Mouse (Mus musculus) T-cell, adult 2 months (primary cell): ENCODE results near the gene Ddit4.
A peak's percentile ranks its signal among the peaks of the same experiment; 100 is the strongest.
"Not testable (repeated sequence)": the region's sequence is repeated elsewhere in the genome, so short reads cannot be mapped to it uniquely, and the experiment has no call there.

Experiments
- DNase-seq: peaks from one replicate; pipeline ENCODE4 v3.0.0; 2022; ENCODE audit warnings: low spot score

The Ddit4 gene

GRCm38 (mm10) chr10:59951211-59952151 is at the start of gene Ddit4:
TSS of gene Ddit4 (minus strand) at chr10:59951834.
- DNase-seq, result peak; percentile 99

GRCm38 (mm10) chr10:59999057-59999456 is 47.4 kb upstream of the Ddit4 start:
- no peak for DNase-seq

GRCm38 (mm10) chr10:59997591-59997990 is 46.0 kb upstream of the Ddit4 start:
- peak; percentile 66 for DNase-seq

DNA sequence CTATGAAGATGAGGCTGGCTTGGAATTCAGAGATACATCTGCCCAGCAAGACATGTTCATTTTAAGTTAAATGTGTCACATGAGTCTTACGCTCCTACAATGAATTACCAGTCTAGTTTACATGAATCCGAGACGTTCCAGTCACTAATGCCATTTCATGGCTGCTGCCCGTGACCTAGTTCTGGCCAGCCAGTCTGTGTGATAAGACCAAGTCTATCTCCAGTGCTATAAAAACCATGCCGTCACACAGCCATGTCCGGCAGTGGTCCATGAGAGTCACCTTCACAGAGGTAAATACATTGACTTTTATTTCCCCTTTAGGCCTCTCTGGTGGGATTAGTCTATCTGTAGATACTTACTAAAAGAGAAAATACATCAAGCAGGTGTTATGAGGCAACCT is 44.3 kb upstream of the Ddit4 start:
- no peak for DNase-seq

GRCm38 (mm10) chr10:59993813-59994212 is 42.2 kb upstream of the Ddit4 start:
- DNase-seq, result not testable (repeated sequence)

DNA sequence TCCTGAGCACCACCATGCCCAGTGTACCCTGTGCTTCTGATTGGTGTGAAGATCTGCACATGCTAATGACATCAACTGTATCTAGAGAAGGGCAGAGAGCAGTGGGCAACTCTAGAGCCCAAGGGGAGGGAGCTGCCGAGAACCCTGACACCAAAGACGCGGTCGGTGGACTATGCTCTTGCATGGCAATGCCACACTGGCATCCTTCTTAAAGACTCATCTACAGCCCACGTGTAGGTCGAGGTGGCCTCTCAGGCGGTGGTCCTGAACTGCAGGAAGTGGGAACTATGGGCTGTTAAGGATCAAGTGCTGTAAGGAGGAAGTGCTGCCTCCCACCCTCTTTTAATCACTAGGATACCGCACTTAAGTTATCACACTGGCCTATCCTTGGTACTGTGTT is 40.4 kb upstream of the Ddit4 start:
- no peak for DNase-seq

- no peak for DNase-seq
These were observed 39.7 kb upstream of the Ddit4 start for GRCm38 (mm10) chr10:59991262-59991880.

- no peak for DNase-seq
These were observed 38.8 kb upstream of the Ddit4 start for GRCm38 (mm10) chr10:59990393-59990792.

DNA sequence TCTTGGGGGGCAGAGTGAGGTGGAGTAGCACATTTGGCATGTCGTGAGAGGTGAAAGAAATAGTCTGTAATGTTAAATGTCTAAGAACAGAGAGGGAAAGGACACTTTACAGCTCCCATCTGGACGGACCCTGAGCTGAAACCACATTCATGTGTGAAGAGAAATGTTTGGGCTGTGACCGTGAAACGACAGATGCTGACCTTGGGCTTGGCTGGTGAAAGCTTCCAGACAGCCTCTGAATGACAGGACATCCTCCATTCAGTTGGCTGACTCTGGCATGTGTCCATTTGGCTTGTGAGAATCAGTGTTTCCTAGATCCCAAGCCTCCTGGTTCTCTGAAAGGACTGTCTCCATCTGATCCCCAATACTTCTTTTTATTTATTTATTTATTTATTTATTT is 36.4 kb upstream of the Ddit4 start:
- DNase-seq, result no peak

DNA sequence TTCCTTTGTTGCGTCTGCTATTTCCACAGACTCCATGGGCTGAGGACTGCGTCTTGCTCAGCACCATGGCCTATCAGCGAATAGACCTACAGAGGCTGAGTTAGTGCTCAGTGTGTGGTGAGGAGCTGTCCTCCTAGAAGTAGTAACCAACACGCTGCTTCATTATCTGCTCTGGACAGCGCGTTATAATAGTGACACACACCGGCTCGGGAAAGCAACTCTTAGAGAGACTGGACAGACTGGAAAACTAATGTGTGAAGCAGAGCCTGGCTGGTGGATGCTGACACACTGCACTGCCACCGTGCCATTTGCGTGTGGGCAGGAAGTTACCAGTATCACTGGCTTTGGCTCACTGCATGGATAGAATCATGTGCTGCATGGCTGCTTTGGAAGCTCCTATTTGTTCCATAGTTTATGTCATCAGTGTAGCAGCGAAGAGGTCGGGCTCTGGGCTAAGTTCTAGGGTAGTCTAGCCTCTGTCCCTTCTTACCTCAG is 30.8 kb upstream of the Ddit4 start:
- no peak for DNase-seq

- no peak for DNase-seq
These were observed 30.2 kb upstream of the Ddit4 start for GRCm38 (mm10) chr10:59981792-59982191.

DNA sequence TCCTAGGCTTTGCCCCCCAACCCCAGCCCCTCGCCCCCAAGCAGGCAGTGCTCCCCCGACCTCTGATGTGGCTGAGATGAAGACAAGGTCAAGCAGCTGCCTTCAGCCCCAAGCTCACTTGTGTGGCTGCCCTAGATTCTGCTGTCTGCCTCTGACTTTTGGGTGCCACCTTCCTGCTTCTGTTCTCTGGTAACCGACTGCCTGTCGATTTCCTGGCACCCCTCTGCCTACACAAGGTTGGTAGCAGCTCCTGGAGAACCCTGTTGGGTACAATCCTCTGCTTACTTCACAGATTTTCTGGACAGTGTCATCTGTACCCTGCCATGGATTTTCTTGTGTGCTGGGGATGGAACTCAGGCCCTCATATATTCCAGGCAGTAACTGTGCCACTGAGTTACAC is 29.7 kb upstream of the Ddit4 start:
- DNase-seq, result peak; percentile 49

DNA sequence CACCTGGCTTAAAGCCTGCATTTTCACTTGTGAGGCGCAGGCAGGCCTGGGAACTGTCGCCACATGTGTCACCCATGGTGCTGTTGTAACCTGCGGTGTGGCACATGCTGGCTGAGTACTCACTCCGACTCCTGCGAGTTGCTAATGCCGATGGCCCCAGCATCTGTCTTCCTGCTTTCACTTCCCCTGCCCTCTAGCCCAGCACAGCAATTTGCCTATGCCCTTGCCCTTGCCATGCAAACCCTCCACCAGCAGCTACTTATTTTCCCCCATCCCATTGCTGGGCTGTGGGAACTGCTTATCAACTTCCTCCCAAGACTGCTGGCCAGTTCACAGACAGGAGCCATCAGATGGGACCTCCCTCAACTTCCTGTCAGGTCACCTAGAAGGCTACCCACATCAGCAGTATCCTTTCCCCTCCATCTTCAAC is 29.2 kb upstream of the Ddit4 start:
- DNase-seq, result peak; percentile 56

DNA sequence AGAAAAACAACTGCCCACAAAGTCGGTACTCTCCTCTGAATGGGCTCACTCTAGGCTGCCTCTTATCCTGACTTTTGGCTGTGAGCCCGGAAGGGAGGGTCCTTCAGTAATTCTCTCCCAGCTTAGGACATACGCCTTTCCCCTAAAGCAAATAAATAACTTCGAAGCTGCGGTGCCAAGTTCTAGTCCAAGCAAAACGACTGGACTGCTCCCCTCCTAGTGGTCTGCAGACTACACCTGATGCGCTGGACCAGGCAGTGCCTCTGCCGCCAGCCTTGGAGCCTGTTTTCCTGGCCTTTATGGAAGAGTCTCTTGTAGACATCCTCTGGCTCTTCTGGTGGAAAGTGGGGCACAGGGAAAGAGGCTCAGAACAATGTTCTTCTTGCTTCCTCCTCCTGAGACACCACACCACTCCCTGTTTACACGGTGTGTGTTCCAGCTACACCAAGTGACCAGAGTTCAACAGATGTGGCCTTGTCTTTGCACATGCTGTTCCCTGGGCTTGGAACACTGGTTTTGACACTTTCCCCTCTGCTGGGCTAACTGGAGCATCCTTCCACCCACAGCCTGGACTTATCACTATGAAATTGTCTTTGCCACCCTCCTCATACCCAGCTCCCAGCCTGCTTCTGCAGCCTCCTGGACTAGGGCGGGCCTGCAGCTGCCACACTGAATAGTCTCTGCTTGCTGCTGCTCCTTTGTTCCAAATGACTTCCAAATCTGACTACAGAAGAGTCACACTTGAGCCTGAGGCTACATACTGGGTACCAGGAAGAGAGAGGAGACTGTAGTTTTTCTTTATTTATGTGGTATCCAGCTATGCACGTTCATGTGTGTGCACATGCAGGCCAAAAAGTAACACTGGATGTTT is 27.5 kb upstream of the Ddit4 start:
- no peak for DNase-seq

- DNase-seq, result no peak
These were observed 26.8 kb upstream of the Ddit4 start for GRCm38 (mm10) chr10:59978401-59978800.

GRCm38 (mm10) chr10:59977715-59978343 is 26.2 kb upstream of the Ddit4 start:
- no peak for DNase-seq

DNA sequence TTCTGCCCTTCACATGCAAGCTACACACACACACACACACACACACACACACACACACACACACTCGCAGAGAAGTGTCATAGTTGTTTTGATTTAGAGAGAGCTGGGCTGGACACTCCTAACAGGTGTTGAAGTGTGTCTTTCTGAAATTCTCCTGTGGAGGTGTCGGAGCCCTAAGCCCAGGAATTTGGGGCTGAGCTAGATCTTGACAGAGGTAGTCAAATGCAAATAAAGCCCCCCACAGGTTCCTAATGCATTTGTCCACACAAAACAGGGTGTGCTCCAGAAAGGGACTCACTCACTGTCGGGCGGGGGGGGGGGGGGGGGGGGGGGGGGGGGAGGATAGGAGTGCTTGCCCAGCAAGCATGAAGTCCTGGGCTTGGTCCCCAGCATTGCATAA is 25.5 kb upstream of the Ddit4 start:
- no peak for DNase-seq

DNA sequence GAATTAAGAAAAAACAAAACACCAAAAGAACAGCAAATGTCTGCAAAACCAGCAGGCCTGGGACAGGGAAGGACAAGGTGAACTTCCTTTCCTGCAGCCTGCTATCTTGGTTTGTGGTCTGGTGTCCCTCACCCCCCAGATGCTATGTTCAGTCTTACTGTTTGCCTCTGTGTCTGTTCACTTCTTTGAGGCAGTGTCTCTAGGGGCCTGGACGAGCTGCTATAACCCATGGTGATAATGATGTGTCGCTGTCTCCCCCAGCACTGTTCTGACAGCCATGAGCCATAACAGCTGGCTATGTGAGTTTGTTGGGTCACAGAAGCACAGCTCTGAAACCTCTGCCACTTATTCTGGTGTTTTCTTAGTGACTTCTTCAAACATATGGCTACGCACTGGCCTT is 23.2 kb upstream of the Ddit4 start:
- peak; percentile 32 for DNase-seq

DNA sequence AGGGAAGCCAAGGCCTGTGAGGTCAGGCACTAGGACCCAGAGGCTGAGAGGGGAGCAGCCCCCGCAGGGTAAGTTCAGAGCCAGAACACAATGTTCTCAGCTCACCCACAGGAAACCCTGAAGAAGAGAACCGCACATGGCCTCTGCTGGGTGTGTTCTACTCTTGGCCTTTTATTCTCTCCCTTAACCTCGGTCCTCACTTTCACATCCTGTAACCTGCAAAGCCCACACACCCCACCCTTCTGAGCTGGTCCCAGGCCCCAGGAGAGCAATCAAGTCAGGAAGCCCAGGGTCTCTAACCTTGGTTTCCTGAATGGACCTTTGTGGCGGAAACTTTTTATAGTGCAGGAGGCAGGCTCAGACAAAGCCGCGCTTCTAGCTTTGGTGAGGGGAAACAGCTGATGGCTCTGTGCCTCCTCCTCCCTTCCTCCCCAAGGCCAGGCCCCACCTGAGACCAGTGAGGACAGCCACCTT is 22.6 kb upstream of the Ddit4 start:
- DNase-seq, result peak; percentile 87

DNA sequence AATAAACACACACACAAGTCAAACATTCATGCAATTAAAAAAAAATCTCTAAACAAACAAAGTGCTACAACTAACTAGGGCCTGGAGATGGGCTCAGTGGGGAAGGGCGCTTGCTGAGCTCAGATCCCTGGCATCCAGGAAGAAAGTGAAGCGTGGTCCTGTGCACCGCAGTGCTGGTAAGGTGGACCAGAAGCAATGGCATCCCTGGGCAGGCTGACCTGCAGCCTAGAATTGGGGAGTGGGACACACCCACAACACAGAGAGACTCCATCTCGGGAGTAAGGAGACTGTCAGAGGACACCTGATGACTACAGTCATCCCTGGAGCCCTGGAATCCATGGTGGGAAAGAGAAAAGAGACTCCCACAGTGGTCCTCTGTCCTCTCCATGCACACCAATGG is 21.8 kb upstream of the Ddit4 start:
- DNase-seq, result no peak

GRCm38 (mm10) chr10:59972999-59973398 is 21.4 kb upstream of the Ddit4 start:
- no peak for DNase-seq

DNA sequence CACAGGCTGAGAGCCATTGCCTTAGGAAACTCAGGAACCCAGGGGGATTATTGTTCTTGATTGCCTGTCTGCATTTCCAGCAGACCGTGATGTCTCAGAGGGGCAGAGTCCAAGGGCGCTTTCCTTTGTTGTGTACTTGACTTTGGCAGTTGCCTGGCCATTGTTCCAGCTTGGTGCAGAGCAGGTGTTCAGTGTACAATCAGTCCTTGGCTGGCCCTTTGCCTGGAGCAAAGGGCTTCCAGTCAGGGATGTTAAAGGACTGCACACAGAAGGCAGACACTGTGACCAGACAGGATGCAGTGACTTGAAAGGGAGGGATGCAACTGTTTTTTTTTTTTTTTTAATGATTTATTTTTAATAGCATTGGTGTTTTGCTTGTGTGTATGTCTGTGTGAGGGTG is 20.9 kb upstream of the Ddit4 start:
- DNase-seq, result no peak
